35 mouse cellular contexts compared by ENCODE assay signal in the genomic region with DNA sequence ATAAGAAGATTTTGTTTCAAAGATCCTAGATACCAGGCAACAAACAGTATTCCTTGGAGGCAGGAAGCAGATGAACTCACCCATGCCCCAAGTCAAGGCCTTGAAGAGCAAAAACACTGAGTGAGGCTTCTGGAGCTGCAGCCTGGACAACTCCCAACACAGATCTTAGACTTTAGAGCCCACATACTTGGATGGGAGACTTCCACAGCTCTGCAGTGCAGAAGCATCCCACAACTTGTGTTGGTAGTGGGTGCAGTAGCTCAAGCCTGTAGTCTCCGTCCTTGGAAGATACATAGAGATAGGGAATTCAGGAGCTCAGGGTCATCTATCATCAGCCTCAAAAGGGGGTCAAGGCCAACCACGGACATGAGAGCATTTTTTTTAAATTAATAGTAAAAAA. TPM values are rescaled to one million over a fixed set of nuclear protein-coding genes. Genes with fewer than 3 reads are reported as not detected.
"Had no signal": no experiment of that assay in that cellular context is flagged by ENCODE, and none has a peak within 500 bp of the region (broad histone marks: within the 10 kb centered on the region; RNA-seq: fewer than 3 reads in every experiment).

No protein-coding gene starts in this region.

- H3K27me3 ChIP-seq: heart, embryonic 13.5 days; heart, embryonic 15.5 days; hindbrain, embryonic 13.5 days; hindbrain, embryonic 15.5 days; kidney, embryonic 15.5 days; limb, embryonic 13.5 days; limb, embryonic 15.5 days had no signal

- DNase-seq: gastrocnemius, postnatal 14 days; gastrocnemius, postnatal 36 days; heart, adult 11 months; heart, adult 2 months; heart, postnatal 14 days; heart, postnatal 36 days; kidney, adult 11 months; kidney, adult 2 months; kidney, adult 9 months; kidney, postnatal 14 days; kidney, postnatal 36 days; layer of hippocampus, adult 9-11 months; layer of hippocampus, postnatal 36 days; left cerebral cortex, postnatal 4 days had no signal

- H3K9ac ChIP-seq: heart, embryonic 13.5 days; heart, embryonic 15.5 days; hindbrain, embryonic 13.5 days; hindbrain, embryonic 15.5 days; kidney, embryonic 15.5 days; limb, embryonic 13.5 days; limb, embryonic 15.5 days had no signal

- ATAC-seq: hindbrain, postnatal 0 days; intestine, embryonic 16.5 days had no signal

- H3K4me2 ChIP-seq: heart, embryonic 11.5 days; heart, embryonic 13.5 days; heart, embryonic 15.5 days; hindbrain, embryonic 13.5 days; hindbrain, embryonic 15.5 days; kidney, embryonic 15.5 days; limb, embryonic 13.5 days; limb, embryonic 15.5 days had no signal

- H3K4me3 ChIP-seq: heart, adult 2 months; heart, embryonic 13.5 days; heart, embryonic 15.5 days; hindbrain, embryonic 13.5 days; hindbrain, embryonic 15.5 days; kidney, embryonic 15.5 days; limb, embryonic 13.5 days; limb, embryonic 15.5 days had no signal

- H3K9me3 ChIP-seq: heart, embryonic 13.5 days; heart, embryonic 15.5 days; hindbrain, embryonic 13.5 days; hindbrain, embryonic 15.5 days; kidney, embryonic 15.5 days; limb, embryonic 13.5 days; limb, embryonic 15.5 days had no signal

- H3K27ac ChIP-seq: heart, adult 2 months; heart, embryonic 13.5 days; heart, embryonic 15.5 days; hindbrain, embryonic 13.5 days; hindbrain, embryonic 15.5 days; hindbrain, postnatal 0 days; kidney, embryonic 15.5 days; kidney, postnatal 0 days; limb, embryonic 13.5 days; limb, embryonic 15.5 days had no signal

- H3K36me3 ChIP-seq: heart, embryonic 13.5 days; heart, embryonic 15.5 days; hindbrain, embryonic 13.5 days; hindbrain, embryonic 15.5 days; kidney, embryonic 15.5 days; limb, embryonic 13.5 days; limb, embryonic 15.5 days had no signal

RNA-seq across cellular contexts. Expression of a gene that starts 51.5 kb away (rescaled TPM):
- total RNA-seq: gastrocnemius, adult 18-20 months; gastrocnemius, adult 8-10 months; gastrocnemius, postnatal 14 days; gastrocnemius, postnatal 36 days; heart, adult 2 months; heart, postnatal 14 days; heart, postnatal 36 days; hindbrain, postnatal 0 days; layer of hippocampus, adult 18-20 months; layer of hippocampus, adult 8-10 months; layer of hippocampus, postnatal 14 days; layer of hippocampus, postnatal 36 days; left cerebral cortex, adult 18-20 months; left cerebral cortex, adult 8-10 months; left cerebral cortex, postnatal 10 days; left cerebral cortex, postnatal 25 days; left cerebral cortex, postnatal 4 days had no signal
- polyA plus RNA-seq: large intestine, adult 2 months had no signal
